ENCODE assay signal across 14 mouse cellular contexts in genomic region chrX:11512928-11513327, GRCm38 (mm10).
"Had no signal": no experiment of that assay in that cellular context is flagged by ENCODE, and none has a peak within 500 bp of the region (broad histone marks: within the 10 kb centered on the region; RNA-seq: fewer than 3 reads in every experiment).

No protein-coding gene starts in this region.

- H3K4me1 ChIP-seq: liver, embryonic 13.5 days; neural tube, embryonic 15.5 days had no signal

- H3K9ac ChIP-seq: liver, embryonic 13.5 days; liver, postnatal 0 days; neural tube, embryonic 15.5 days had no signal

- H3K9me3 ChIP-seq: liver, embryonic 13.5 days; midbrain, embryonic 10.5 days; neural tube, embryonic 15.5 days had no signal

- DNase-seq: liver, embryonic 13.5 days; liver, postnatal 0 days; right cerebral cortex, adult 18-20 months; right cerebral cortex, postnatal 25 days; thymus, adult 18-20 months; thymus, postnatal 14 days had no signal

- ATAC-seq: inflammation-experienced regulatory T-cells, adult 6 months; intestine, postnatal 0 days; liver, postnatal 0 days; lung, postnatal 0 days had no signal

- H3K36me3 ChIP-seq: liver, embryonic 13.5 days; midbrain, embryonic 10.5 days; neural tube, embryonic 15.5 days had no signal

- H3K27ac ChIP-seq: left cerebral cortex, adult 2 months; liver, embryonic 13.5 days; midbrain, embryonic 10.5 days; neural tube, embryonic 15.5 days; stomach, postnatal 0 days had no signal

- H3K27me3 ChIP-seq: liver, embryonic 13.5 days; neural tube, embryonic 15.5 days had no signal

- H3K4me3 ChIP-seq: left cerebral cortex, adult 2 months; liver, embryonic 13.5 days; midbrain, embryonic 10.5 days; myocyte; neural tube, embryonic 15.5 days had no signal

- H3K4me2 ChIP-seq: liver, embryonic 13.5 days; neural tube, embryonic 15.5 days had no signal
